Mouse (Mus musculus) heart, adult 9 months (tissue): ENCODE data around the gene Lrrc2.

Source experiments
- DNase-seq, 2 experiments: peaks; one replicate each; pipeline ENCODE4 v3.0.0; 2022; ENCODE audit warnings: low spot score in 2 of 2

The Lrrc2 gene

GRCm38 (mm10) chr9:110987331-110987730 lies 36.0 kb downstream of the Lrrc2 start:
- no peak for DNase-seq

DNA sequence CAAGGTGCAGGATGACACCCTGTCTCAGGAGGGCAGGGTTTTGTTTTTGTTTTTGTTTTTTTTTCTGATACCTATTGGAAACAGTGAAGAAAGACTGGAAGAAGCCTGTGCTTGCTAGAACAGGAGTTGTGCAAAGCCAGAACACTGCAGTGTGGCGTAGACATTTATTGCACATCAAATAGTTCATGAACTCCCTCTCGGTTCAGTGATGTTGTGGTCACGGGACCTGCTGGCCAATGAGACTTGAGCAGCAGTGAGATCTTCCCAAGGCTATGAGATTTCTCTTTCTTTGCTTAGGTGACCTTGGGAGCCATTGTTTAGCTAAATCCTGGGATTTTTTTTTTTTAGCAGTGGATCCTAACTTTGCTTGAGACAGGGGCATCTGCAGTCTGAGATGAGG lies 36.7 kb downstream of the Lrrc2 start:
- DNase-seq = no peak

DNA sequence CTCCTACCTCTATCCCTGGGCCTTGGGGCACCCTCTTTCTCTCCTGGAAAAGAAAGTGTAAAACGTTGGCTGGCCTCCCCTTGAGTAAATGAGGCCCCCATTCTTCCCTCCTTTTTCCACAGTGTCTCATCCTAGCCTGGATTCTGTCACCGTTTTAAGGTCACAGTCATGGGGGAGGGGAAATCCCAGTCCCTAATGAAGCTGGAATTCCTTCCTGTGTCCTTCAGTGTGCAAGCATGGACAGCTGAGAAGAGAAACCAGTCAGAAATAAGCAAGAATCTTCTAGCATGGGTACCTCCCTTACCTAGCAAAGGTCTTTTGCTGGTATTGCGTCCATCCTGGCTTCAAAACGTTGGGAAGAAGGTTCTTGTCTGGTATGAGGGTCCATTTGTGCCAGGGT lies 37.8 kb downstream of the Lrrc2 start:
- DNase-seq = no peak

- DNase-seq = no peak
These were observed 38.2 kb downstream of the Lrrc2 start for GRCm38 (mm10) chr9:110989543-110989942.

DNA sequence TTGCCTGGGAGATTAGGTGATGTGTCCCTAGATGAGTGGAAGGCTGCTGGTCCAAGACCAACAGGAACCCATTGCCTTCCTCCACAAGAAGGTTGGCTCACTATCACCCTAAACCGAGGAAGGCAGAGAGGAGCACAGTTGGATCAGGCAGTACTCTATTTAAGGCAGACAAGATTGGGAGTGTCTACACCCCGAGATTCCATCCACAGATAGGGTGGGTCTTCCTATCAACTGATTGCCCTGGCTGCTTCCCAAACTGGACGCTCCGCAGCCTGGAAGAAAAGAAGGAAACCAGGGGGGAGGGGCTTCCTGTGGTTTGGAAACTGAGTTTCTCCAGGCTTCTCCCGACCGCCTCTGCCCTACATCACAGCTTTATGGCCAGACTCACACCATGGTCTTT lies 38.9 kb downstream of the Lrrc2 start, which contains the start of gene Rtp3:
Rtp3 (minus strand) TSS at position 380 of the 400 bp plus-strand sequence.
- peak; percentile 68 to 78 for DNase-seq

- DNase-seq = no peak
These were observed 42.0 kb downstream of the Lrrc2 start for GRCm38 (mm10) chr9:110993281-110993709.

DNA sequence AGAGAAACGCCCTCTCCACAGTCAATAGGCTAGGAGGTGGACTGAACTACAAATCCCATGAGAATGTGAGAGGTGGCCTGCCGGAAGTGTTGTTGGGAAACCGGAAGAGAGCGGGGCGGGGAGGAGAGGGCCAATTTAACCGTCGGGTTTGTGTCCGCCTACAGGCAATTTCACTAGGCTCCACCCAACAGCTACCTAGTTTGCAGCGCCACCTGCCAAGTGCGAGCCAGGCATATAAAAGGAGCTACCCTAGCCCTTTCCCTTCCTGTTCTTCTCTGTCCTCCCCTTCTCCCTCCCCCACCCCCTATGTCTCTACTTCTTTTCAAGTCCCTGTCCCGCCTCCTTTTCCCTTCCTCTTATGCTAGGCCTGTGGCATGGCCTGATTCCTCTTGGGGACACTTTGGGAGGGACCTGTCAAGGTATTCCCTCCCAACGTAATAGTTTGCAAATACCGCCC lies 43.4 kb downstream of the Lrrc2 start:
- peak; percentile 77 to 83 for DNase-seq

DNA sequence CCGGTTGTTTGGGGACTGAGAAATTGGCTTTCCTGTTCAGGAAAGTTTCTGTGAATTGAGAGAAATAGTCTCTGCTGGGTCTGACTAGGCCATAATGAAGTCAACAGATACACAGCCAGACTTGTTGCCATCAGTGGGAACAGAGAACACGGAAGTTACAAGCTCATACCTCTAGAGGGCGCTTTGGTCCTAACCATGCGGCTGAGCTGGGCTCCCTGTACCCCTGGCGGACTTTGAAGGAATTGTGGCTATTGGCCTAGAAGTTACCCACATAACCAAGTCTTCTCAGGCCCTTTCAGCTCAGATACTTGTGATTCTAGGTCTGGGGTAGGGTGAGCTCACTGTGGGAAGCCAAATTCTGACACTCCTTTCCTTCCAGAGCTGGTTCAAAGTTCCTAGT lies 45.9 kb downstream of the Lrrc2 start:
- peak; percentile 62 to 80 for DNase-seq

DNA sequence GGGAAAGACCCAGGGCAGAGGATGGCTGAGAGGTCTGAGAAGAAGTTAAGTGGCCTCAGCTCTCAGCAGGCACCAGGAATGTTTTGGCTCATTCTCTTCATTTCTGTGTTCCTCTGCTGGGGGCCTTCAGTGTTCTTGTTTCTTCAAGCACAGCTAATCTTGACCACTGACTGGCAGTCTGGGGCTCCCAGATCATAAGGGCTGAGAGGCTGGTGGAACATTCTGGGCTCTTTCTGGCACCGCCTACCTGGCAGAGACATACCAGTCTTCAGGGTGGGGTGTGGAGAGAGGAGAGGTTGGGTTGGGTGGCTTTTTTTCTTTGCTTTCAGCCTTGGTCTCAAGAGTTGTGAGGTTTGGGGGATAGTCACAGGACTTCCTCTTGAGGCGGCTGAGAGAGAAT lies 47.7 kb downstream of the Lrrc2 start:
- DNase-seq = no peak

GRCm38 (mm10) chr9:110999856-111000255 lies 48.5 kb downstream of the Lrrc2 start:
- DNase-seq = peak; percentile 41 to 58

GRCm38 (mm10) chr9:111001621-111002020 lies 50.3 kb downstream of the Lrrc2 start:
- DNase-seq = no peak

DNA sequence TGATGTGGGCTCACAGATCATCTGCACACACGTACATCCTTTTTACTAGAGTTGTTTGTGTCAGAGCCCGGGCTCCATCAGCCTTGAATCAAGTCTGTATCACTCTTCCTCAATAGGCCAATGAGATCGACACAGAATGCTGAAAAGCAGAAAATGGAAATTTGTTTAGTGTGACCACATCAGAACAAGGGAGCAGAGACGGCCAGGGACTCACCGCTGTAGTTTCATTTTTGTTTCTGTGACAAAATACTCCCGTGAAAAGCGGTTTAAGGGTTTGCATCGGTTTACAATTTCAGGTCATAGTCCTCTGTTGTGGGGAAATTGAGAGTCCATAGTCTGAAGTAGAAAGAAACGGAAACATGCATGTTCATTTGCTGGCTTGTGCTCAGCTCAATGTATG lies 51.9 kb downstream of the Lrrc2 start:
- no peak for DNase-seq

DNA sequence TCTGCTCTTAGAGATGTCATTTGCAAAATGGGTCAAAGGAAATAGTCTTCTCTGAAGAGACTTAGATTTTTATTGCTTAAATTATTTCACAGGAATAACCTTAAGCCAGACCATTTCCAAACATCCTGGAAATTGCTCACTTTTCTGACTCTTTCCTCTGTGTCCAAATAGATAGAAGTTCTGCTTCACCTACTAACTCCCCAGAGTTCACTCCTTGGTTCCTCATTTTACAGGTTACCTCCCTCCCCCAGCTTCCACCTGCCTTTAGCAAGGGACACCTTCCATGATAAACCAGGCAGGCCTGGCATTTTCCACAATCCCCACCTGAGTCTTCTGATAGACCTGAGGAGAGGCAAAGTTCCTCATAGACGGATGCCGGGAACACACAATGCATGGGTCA lies 55.2 kb downstream of the Lrrc2 start:
- DNase-seq = no peak

GRCm38 (mm10) chr9:111009763-111010162 lies 58.4 kb downstream of the Lrrc2 start:
- no peak for DNase-seq

DNA sequence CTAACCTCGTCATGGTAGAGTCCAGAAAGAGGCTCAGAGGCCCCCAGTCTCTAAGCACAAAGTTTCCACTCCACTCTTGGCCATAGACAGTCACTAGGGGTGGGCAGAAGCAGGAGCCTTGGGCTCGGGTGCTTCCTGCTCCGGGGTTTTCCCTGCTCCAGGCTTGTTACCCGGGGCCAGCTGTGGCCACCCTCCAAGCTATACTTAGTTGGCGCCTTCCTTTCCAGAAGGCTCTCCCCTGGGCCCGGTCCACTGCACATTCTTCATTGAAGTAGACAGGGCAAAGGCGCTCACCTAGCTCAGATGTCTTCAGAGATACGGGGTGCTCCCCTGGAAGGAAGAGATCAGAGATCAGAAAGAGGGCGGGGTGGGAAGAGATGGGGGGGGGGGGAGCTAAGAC lies 60.2 kb downstream of the Lrrc2 start:
- DNase-seq = no peak

DNA sequence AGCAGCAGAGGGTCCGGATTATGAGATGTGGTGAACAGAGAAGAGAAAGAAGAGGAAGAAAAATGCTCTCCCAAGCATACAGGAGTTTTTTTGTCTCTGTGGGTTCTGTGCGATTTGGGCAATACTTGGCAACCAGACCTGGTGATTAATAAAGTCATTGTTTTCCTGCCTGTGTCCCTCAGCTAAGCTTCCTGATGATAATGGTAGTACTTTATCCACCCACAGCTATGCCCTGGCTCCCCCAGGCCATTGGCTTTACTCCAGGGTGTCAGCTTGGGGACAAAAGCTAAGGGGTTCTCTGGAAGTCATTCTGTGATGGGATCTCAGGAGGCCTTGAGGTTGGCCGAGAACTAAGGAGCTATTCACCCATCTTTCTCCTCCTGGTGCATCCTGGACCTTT lies 60.7 kb downstream of the Lrrc2 start:
- DNase-seq = no peak

DNA sequence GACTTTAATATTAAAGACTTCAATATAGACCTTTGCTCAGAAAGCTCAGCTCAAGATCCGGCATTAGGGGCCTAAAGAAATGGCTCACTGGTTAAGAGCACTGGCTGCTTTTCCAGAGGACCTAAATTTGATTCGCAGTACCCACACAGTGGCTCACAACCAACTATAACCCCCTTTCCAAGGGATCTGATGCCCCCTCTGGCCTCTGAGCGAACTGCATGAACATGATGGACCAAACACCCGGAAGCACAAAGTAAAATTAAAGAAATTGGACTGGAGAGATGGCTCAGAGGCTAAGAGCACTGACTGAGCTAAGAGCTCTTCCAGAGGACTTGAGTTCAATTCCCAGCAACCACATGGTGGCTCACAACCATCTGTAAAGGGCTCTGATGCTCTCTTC lies 64.3 kb downstream of the Lrrc2 start:
- no peak for DNase-seq

- DNase-seq = no peak
These were observed 67.7 kb downstream of the Lrrc2 start, which contains the start of gene Ltf for GRCm38 (mm10) chr9:111019022-111019421. Ltf (plus strand) TSS chr9:111019271.

GRCm38 (mm10) chr9:111026791-111027190 lies 75.4 kb downstream of the Lrrc2 start:
- no peak for DNase-seq
